Mouse (Mus musculus) MEL (cell line): ENCODE results near the gene Fam185a. TPM values are rescaled to one million over a fixed set of nuclear protein-coding genes. Genes with fewer than 3 reads are reported as not detected.

ENCODE experiments used
- DNase-seq: peaks from one replicate; pipeline ENCODE4 v3.0.0; 2011; ENCODE audit warnings: low read depth, low spot score
- H3K27ac ChIP-seq: 2 replicates; pipeline ENCODE4 v1.5.1; 2012; ENCODE audit warnings: low read depth, mild to moderate bottlenecking, control low read depth, low read length, moderate library complexity; ENCODE audit not compliant: control insufficient read depth
- H3K27me3 ChIP-seq, 2 experiments: fragments of 150-350 bp in 1 of 2; sonication (generic) in 1 of 2; 2 replicates each; pipeline ENCODE4 v1.6.1; 2012; ENCODE audit warnings: low read length in 2 of 2, mild to moderate bottlenecking in 2 of 2, improper control_type of control experiment in 1 of 2, moderate library complexity in 1 of 2; ENCODE audit not compliant: insufficient read depth in 2 of 2, control insufficient read depth in 1 of 2
- H3K36me3 ChIP-seq, 2 experiments: 2 replicates each; pipeline ENCODE4 v1.6.1; 2012 to 2014; ENCODE audit warnings: low read length in 2 of 2, improper control_type of control experiment in 1 of 2, inconsistent platforms in 1 of 2, mild to moderate bottlenecking in 1 of 2; ENCODE audit not compliant: insufficient read depth in 2 of 2, control insufficient read depth in 1 of 2
- H3K4me1 ChIP-seq, 2 experiments: fragments of 150-350 bp in 1 of 2; sonication (generic) in 1 of 2; 2 replicates each; pipeline ENCODE4 v1.6.1; 2012; ENCODE audit warnings: low read length in 2 of 2, improper control_type of control experiment in 1 of 2, mild to moderate bottlenecking in 1 of 2; ENCODE audit not compliant: insufficient read depth in 2 of 2, control insufficient read depth in 1 of 2
- H3K4me3 ChIP-seq, 2 experiments: fragments of 150-350 bp in 1 of 2; sonication (generic) in 1 of 2; 2 replicates each; pipeline ENCODE4 v1.5.1; 2012; ENCODE audit warnings: low read depth in 2 of 2, low read length in 2 of 2, mild to moderate bottlenecking in 2 of 2, moderate library complexity in 2 of 2, control low read depth in 1 of 2, improper control_type of control experiment in 1 of 2; ENCODE audit not compliant: control insufficient read depth in 1 of 2, insufficient read depth in 1 of 2
- H3K79me2 ChIP-seq: 2 replicates; pipeline ENCODE4 v1.6.1; 2012; ENCODE audit warnings: mild to moderate bottlenecking, low read length, moderate library complexity; ENCODE audit not compliant: control insufficient read depth, poor library complexity, insufficient read depth
- H3K9ac ChIP-seq: 2 replicates; pipeline ENCODE4 v1.6.1; 2012; ENCODE audit warnings: low read depth, mild to moderate bottlenecking, control low read depth, low read length, moderate library complexity; ENCODE audit not compliant: control insufficient read depth, poor library complexity, severe bottlenecking
- H3K9me3 ChIP-seq: fragments of 150-350 bp; sonication (generic); replicated peaks from 2 replicates; pipeline ENCODE4 v1.6.1; 2012; ENCODE audit warnings: mild to moderate bottlenecking, low read length, improper control_type of control experiment, moderate library complexity; ENCODE audit not compliant: insufficient read depth
- BHLHE40 ChIP-seq: IDR thresholded peaks from 2 replicates; pipeline ENCODE4 v1.6.1; 2012; ENCODE audit warnings: low read depth, mild to moderate bottlenecking, inconsistent platforms, low read length, improper control_type of control experiment, borderline replicate concordance
- CHD2 ChIP-seq: IDR thresholded peaks from 2 replicates; pipeline ENCODE4 v1.6.1; 2011; ENCODE audit warnings: low read length, improper control_type of control experiment
- CTCF ChIP-seq, 3 experiments: IDR thresholded peaks in 2 of 3; conservative IDR thresholded peaks in 1 of 3; 2 replicates each; pipeline ENCODE4 v1.5.1; 2011 to 2012; ENCODE audit warnings: low read length in 3 of 3, low read depth in 2 of 3, mild to moderate bottlenecking in 2 of 3, improper control_type of control experiment in 1 of 3, inconsistent platforms in 1 of 3, mixed read lengths in 1 of 3, moderate library complexity in 1 of 3; ENCODE audit not compliant: control insufficient read depth in 1 of 3, insufficient read depth in 1 of 3, poor library complexity in 1 of 3, severe bottlenecking in 1 of 3
- E2F4 ChIP-seq: IDR thresholded peaks from 2 replicates; pipeline ENCODE4 v1.6.1; 2011; ENCODE audit warnings: low read depth, low read length, improper control_type of control experiment, borderline replicate concordance
- ELF1 ChIP-seq: IDR thresholded peaks from 2 replicates; pipeline ENCODE4 v1.6.1; 2014; ENCODE audit warnings: low read depth, mild to moderate bottlenecking, inconsistent platforms, low read length, improper control_type of control experiment, moderate library complexity
- EP300 ChIP-seq, 2 experiments: IDR thresholded peaks; 2 replicates each; pipeline ENCODE4 v1.6.1; 2011; ENCODE audit warnings: improper control_type of control experiment in 2 of 2, low read length in 2 of 2, low read depth in 1 of 2, mild to moderate bottlenecking in 1 of 2
- ETS1 ChIP-seq: IDR thresholded peaks from 2 replicates; pipeline ENCODE4 v1.6.1; 2012; ENCODE audit warnings: low read depth, mild to moderate bottlenecking, inconsistent platforms, low read length, improper control_type of control experiment, moderate library complexity
- GABPA ChIP-seq: IDR thresholded peaks from 2 replicates; pipeline ENCODE4 v1.6.1; 2012; ENCODE audit warnings: low read depth, mild to moderate bottlenecking, inconsistent platforms, low read length, improper control_type of control experiment, moderate library complexity
- GATA1 ChIP-seq: IDR thresholded peaks from 2 replicates; pipeline ENCODE4 v1.6.1; 2011; ENCODE audit warnings: low read depth, low read length, improper control_type of control experiment
- JUND ChIP-seq: IDR thresholded peaks from 2 replicates; pipeline ENCODE4 v1.6.1; 2011; ENCODE audit warnings: low read depth, mild to moderate bottlenecking, improper control_type of control experiment, low read length
- KAT2A ChIP-seq: conservative IDR thresholded peaks from 2 replicates; pipeline ENCODE4 v1.6.1; 2012; ENCODE audit warnings: low read depth, low read length, improper control_type of control experiment, inconsistent platforms
- MAFK ChIP-seq: IDR thresholded peaks from 2 replicates; pipeline ENCODE4 v1.6.1; 2011; ENCODE audit warnings: low read depth, mild to moderate bottlenecking, low read length, improper control_type of control experiment, borderline replicate concordance
- MAX ChIP-seq: IDR thresholded peaks from 2 replicates; pipeline ENCODE4 v1.6.1; 2011; ENCODE audit warnings: low read length, improper control_type of control experiment
- MAZ ChIP-seq: IDR thresholded peaks from 2 replicates; pipeline ENCODE4 v1.6.1; 2012; ENCODE audit warnings: low read depth, mild to moderate bottlenecking, inconsistent platforms, low read length, improper control_type of control experiment
- MEF2A ChIP-seq: IDR thresholded peaks from 2 replicates; pipeline ENCODE4 v1.6.1; 2014; ENCODE audit warnings: low read depth, mild to moderate bottlenecking, inconsistent platforms, low read length, improper control_type of control experiment; ENCODE audit not compliant: poor library complexity, insufficient replicate concordance, severe bottlenecking; ENCODE audit errors: extremely low read depth
- MXI1 ChIP-seq: IDR thresholded peaks from 2 replicates; pipeline ENCODE4 v1.6.1; 2011; ENCODE audit warnings: mild to moderate bottlenecking, low read depth, low read length, improper control_type of control experiment
- MYB ChIP-seq: IDR thresholded peaks from 2 replicates; pipeline ENCODE4 v1.6.1; 2011; ENCODE audit warnings: mild to moderate bottlenecking, low read depth, low read length, improper control_type of control experiment
- NELFE ChIP-seq: IDR thresholded peaks from 2 replicates; pipeline ENCODE4 v1.6.1; 2011; ENCODE audit warnings: low read depth, low read length, improper control_type of control experiment
- NRF1 ChIP-seq: IDR thresholded peaks from 2 replicates; pipeline ENCODE4 v1.6.1; 2014; ENCODE audit warnings: low read depth, mild to moderate bottlenecking, inconsistent platforms, low read length, improper control_type of control experiment, moderate library complexity; ENCODE audit not compliant: poor library complexity, insufficient read depth, severe bottlenecking
- POLR2A ChIP-seq, 2 experiments: IDR thresholded peaks; 2 replicates each; pipeline ENCODE4 v1.6.1; 2011 to 2012; ENCODE audit warnings: low read length in 2 of 2, mild to moderate bottlenecking in 2 of 2, control low read depth in 1 of 2, improper control_type of control experiment in 1 of 2, low read depth in 1 of 2, moderate library complexity in 1 of 2; ENCODE audit not compliant: control insufficient read depth in 1 of 2, insufficient read depth in 1 of 2, poor library complexity in 1 of 2
- POLR2AphosphoS2 ChIP-seq: IDR thresholded peaks from 2 replicates; pipeline ENCODE4 v1.6.1; 2011; ENCODE audit warnings: low read length, improper control_type of control experiment
- POLR2AphosphoS5 ChIP-seq: IDR thresholded peaks from 2 replicates; pipeline ENCODE4 v1.6.1; 2012; ENCODE audit warnings: low read depth, borderline replicate concordance, mild to moderate bottlenecking, inconsistent platforms, low read length, moderate library complexity, mixed read lengths
- RAD21 ChIP-seq: IDR thresholded peaks from 2 replicates; pipeline ENCODE4 v1.6.1; 2011; ENCODE audit warnings: mild to moderate bottlenecking, low read depth, low read length, improper control_type of control experiment
- RCOR1 ChIP-seq: IDR thresholded peaks from 2 replicates; pipeline ENCODE4 v1.6.1; 2012; ENCODE audit warnings: low read depth, mild to moderate bottlenecking, inconsistent platforms, low read length, improper control_type of control experiment
- SMC3 ChIP-seq: IDR thresholded peaks from 2 replicates; pipeline ENCODE4 v1.6.1; 2011; ENCODE audit warnings: low read depth, low read length, improper control_type of control experiment
- TAL1 ChIP-seq: IDR thresholded peaks from 2 replicates; pipeline ENCODE4 v1.6.1; 2012; ENCODE audit warnings: mild to moderate bottlenecking, inconsistent platforms, low read length, moderate library complexity, mixed read lengths
- TCF12 ChIP-seq: IDR thresholded peaks from 2 replicates; pipeline ENCODE4 v1.6.1; 2014; ENCODE audit warnings: low read depth, mild to moderate bottlenecking, inconsistent platforms, low read length, improper control_type of control experiment, moderate library complexity
- UBTF ChIP-seq: IDR thresholded peaks from 2 replicates; pipeline ENCODE4 v1.6.1; 2012; ENCODE audit warnings: low read depth, mild to moderate bottlenecking, inconsistent platforms, low read length, improper control_type of control experiment, moderate library complexity, borderline replicate concordance; ENCODE audit not compliant: insufficient read depth
- USF1 ChIP-seq: IDR thresholded peaks from 2 replicates; pipeline ENCODE4 v1.6.1; 2014; ENCODE audit warnings: low read depth, mild to moderate bottlenecking, inconsistent platforms, low read length, improper control_type of control experiment, moderate library complexity
- USF2 ChIP-seq, 2 experiments: IDR thresholded peaks; 2 replicates each; pipeline ENCODE4 v1.6.1; 2011 to 2012; ENCODE audit warnings: improper control_type of control experiment in 2 of 2, low read length in 2 of 2, borderline replicate concordance in 1 of 2, inconsistent platforms in 1 of 2, low read depth in 1 of 2, mild to moderate bottlenecking in 1 of 2; ENCODE audit not compliant: insufficient read depth in 1 of 2
- ZC3H11A ChIP-seq: IDR thresholded peaks from 2 replicates; pipeline ENCODE4 v1.6.1; 2012; ENCODE audit warnings: low read depth, mild to moderate bottlenecking, inconsistent platforms, low read length, improper control_type of control experiment
- ZKSCAN1 ChIP-seq: IDR thresholded peaks from 2 replicates; pipeline ENCODE4 v1.6.1; 2012; ENCODE audit warnings: low read depth, mild to moderate bottlenecking, inconsistent platforms, low read length, improper control_type of control experiment, moderate library complexity
- ZMIZ1 ChIP-seq: IDR thresholded peaks from 2 replicates; pipeline ENCODE4 v1.6.1; 2012; ENCODE audit warnings: low read depth, mild to moderate bottlenecking, inconsistent platforms, low read length, improper control_type of control experiment, moderate library complexity
- ZNF384 ChIP-seq: IDR thresholded peaks from 2 replicates; pipeline ENCODE4 v1.6.1; 2012; ENCODE audit warnings: low read depth, mild to moderate bottlenecking, inconsistent platforms, low read length, improper control_type of control experiment
- polyA plus RNA-seq, 2 experiments: library from polyadenylated mRNA; stranded (reverse) in 1 of 2; unstranded in 1 of 2; fragments of >175 nt in 1 of 2; fragments of >200 nt in 1 of 2; gene quantifications; 2 replicates each; pipeline versions ENCODE4 v1.2.1 to v1.2.4; 2012; ENCODE audit warnings: low replicate concordance in 2 of 2, low read depth in 1 of 2; ENCODE audit not compliant: insufficient read length in 2 of 2, insufficient read depth in 1 of 2, missing spikeins in 1 of 2
- total RNA-seq: library from RNA; depleted of rRNA; stranded (reverse); fragments of 300-350 nt; gene quantifications from 2 replicates; pipeline ENCODE4 v1.2.3, GENCODE M21; 2012; rRNA removed

The Fam185a gene
- 25.7 and 28.3 TPM in 2 replicates for total RNA-seq
- polyA plus RNA-seq: 10 to 100 TPM in 1 of 2 experiments, not detected in 1; 20.2 TPM

GRCm38 (mm10) chr5:21424614-21425602 lies at the start of gene Fam185a, which contains the start of gene Ccdc146:
Gene Fam185a, plus strand, starts transcription at chr5:21424958.
Gene Ccdc146, minus strand, starts transcription at chr5:21424677.
- H3K9ac ChIP-seq: peak within 1 kb of the TSS; percentile 75
- DNase-seq: peak; percentile 100
- peaks cover 26% of the 10 kb centered on the region for H3K79me2 ChIP-seq
- no peaks in the 10 kb centered on the region for H3K9me3 ChIP-seq
- H3K27ac ChIP-seq: no peak within 1 kb of the TSS
- H3K4me1 ChIP-seq: peaks cover 10 to 15% of the 10 kb centered on the region in 2 experiments
- peak within 1 kb of the TSS; percentile 65 to 87 for H3K4me3 ChIP-seq
- no peaks in the 10 kb centered on the region for H3K27me3 ChIP-seq
- peaks cover 3 to 21% of the 10 kb centered on the region in 2 experiments for H3K36me3 ChIP-seq
- no peak for TF ChIP-seq TAL1
- TF ChIP-seq MAX: peak; percentile 90
- TF ChIP-seq ZNF384: peak; percentile 100
- TF ChIP-seq UBTF: peak; percentile 92; the same call in 1 of the 2 replicates
- TF ChIP-seq TCF12: no peak
- no peak for TF ChIP-seq NRF1
- TF ChIP-seq ETS1: peak; percentile 19; the same call in 1 of the 2 replicates
- TF ChIP-seq MEF2A: no peak
- TF ChIP-seq GABPA: no peak
- TF ChIP-seq POLR2AphosphoS5: no peak
- no peak for TF ChIP-seq JUND
- no peak for TF ChIP-seq BHLHE40
- TF ChIP-seq KAT2A: peak; percentile 98
- no peak for TF ChIP-seq EP300 (IDR thresholded peaks at IDR 0.05; ENCODE audit: low read depth in 1 of 2, low read length in 2 of 2)
- TF ChIP-seq RCOR1: no peak
- TF ChIP-seq POLR2AphosphoS2: no peak
- peak; percentile 35 to 80; a peak in 2 of 4 replicates for TF ChIP-seq POLR2A (IDR thresholded peaks at IDR 0.05; ENCODE audit: control insufficient read depth in 1 of 2, insufficient read depth in 1 of 2, low read depth in 1 of 2, low read length in 2 of 2, poor library complexity in 1 of 2)
- no peak for TF ChIP-seq ZKSCAN1
- peak; percentile 92 for TF ChIP-seq CHD2
- TF ChIP-seq MAZ: peak; percentile 66; the same call in 1 of the 2 replicates
- peak; percentile 68 for TF ChIP-seq NELFE
- TF ChIP-seq E2F4: no peak
- TF ChIP-seq USF1: 0 out of 2 replicates have a peak, but pooled peaks have one; percentile 28
- peak; percentile 55 for TF ChIP-seq GATA1
- no peak for TF ChIP-seq ZC3H11A
- no peak for TF ChIP-seq SMC3
- no peak for TF ChIP-seq MYB
- TF ChIP-seq ELF1: peak; percentile 97
- no peak for TF ChIP-seq USF2 (IDR thresholded peaks at IDR 0.05; ENCODE audit: borderline replicate concordance in 1 of 2, insufficient read depth in 1 of 2, low read depth in 1 of 2, low read length in 2 of 2)
- TF ChIP-seq RAD21: no peak
- 0 out of 2 replicates have a peak, but pooled peaks have one; percentile 36 for TF ChIP-seq ZMIZ1
- TF ChIP-seq MAFK: no peak
- peak; percentile 93 for TF ChIP-seq MXI1
- no peak for TF ChIP-seq CTCF (IDR thresholded peaks at IDR 0.05 in 2 of 3, conservative IDR thresholded peaks at IDR 0.05 in 1 of 3; ENCODE audit: control insufficient read depth in 1 of 3, insufficient read depth in 1 of 3, low read depth in 2 of 3, low read length in 3 of 3, poor library complexity in 1 of 3, severe bottlenecking in 1 of 3)
